Mouse (Mus musculus) gastrocnemius, postnatal 14 days (tissue): ENCODE results near the gene Taar9. TPM values are rescaled to one million over a fixed set of nuclear protein-coding genes. Genes with fewer than 3 reads are reported as not detected.
"Not testable (repeated sequence)": the region's sequence is repeated elsewhere in the genome, so short reads cannot be mapped to it uniquely, and the experiment has no call there.

Experiments
- DNase-seq: peaks from one replicate; pipeline ENCODE4 v3.0.0; 2021; ENCODE audit warnings: mixed read lengths
- intact Hi-C: fragments of 180-260 bp; cut with DNase I; formaldehyde crosslinking; loops from one replicate; pipeline ENCODE4 v1.15.1; 2025; ENCODE audit warnings: low total_unique reads
- total RNA-seq, 2 experiments: library from RNA; stranded (reverse); gene quantifications; 2 replicates each; pipeline ENCODE4 v1.2.3; 2021

Taar9 gene
- total RNA-seq, 2 experiments from 2014 or later: not detected

DNA sequence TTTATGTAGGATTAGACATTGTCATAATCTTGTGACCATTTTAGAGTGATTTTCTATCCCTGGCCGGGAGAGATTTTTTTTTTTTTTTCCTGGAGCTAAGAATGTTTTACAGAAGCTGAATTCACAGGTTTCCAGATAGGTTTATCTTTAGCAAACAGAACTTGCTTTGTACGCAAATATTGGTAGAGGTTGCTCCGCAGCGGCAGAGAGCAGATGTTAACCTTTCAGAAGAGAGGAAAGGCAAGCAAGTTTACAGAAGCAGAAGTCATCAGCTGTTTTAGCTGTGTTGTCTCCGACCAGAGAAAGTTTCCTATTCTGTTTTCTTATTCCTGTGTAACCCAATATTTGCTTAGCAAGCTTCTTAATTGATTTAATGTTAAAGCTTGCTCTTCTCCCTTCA lies 22.8 kb downstream of the Taar9 start:
- intact Hi-C loops: loop anchor here (10.0 kb wide), 1 partner anchor 112 kb away; the partner anchor contains the start of gene Taar5
- no peak for DNase-seq

DNA sequence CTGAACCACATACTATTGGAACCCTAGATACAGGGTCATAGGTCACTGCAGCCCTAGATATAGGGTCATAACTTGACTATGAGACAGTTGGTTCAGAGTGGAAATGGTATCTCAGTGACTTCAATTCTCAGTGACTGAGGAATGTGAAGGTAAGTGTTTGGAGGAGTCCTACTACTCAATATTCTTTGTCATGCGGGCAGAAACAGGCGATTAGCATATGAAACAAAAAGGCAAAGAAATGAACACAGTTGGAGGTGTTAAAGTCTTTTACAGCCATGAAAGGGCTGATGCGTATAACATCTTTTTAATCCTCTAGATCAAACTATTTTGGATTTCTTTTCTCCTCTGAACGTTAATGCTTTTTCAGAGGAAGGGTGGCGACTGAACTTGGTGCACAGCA lies 23.4 kb downstream of the Taar9 start:
- intact Hi-C loops: loop anchor here (10.0 kb wide), 1 partner anchor 111 kb away; the partner anchor contains the start of gene Taar5
- DNase-seq: no peak

DNA sequence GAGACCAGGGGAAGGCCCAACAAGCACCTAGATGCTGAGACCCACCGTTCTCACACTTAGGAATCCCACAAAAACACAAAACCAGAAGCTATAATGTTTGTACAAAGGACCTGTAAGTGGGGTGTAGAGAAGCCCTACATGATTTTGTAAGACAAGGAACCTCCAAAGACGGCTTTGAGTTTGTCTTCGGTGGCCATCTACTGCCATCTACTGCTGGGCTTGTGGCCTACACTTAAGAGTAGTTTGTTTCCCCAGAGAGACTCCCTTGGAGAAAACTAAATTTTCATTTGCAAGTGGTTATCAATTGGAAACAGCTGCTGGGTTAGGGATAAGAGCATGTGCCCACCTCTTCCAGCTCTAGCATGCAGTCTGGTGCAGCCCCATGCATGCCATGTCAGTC lies 29.2 kb downstream of the Taar9 start:
- intact Hi-C loops: loop anchor here (5.0 to 10.0 kb wide), 2 partner anchors 105 to 263 kb away; partner anchors contain the start of gene Taar5
- DNase-seq: peak; percentile 6

DNA sequence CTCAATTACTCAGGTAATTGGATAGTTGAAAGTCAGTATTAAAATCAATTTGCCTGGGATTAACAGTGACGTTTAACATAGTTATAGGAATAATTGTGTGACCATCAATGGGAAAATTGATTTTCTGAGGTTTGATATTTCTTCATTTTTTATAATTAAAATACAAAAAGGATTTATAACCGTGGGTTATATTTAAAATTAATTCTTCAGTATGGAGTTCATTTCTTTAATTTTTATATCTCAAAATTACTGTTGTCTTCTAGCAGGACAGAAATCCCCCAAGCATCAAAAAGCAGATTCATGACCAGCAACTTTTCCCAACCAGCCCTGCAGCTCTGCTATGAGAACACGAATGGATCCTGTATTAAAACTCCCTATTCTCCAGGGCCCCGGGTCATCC lies 33.1 kb downstream of the Taar9 start, which contains the start of gene Taar8a:
TSS of gene Taar8a (plus strand) at position 301 of the 400 bp plus-strand sequence.
- DNase-seq, intact Hi-C loops: not testable (repeated sequence)

DNA sequence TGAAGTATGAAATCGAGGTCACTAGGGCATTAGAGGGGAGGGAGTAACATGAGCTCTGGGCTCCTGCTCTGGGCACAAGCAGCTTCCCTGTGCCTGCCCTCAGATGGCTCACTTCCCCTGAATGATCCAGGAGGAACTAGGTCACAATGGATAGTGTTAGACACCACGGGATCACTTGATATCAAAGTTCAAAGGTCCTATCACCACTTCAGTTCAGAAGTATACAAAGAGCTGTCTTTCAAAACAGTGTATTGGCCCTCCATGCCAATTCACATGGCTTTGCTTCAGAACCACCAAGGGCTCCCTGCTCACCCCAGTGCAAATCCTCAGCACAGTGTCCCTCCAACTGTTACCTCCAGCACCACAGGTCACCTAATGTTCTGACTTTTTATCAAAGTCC lies 34.6 kb downstream of the Taar9 start:
- intact Hi-C loops, DNase-seq: not testable (repeated sequence)

DNA sequence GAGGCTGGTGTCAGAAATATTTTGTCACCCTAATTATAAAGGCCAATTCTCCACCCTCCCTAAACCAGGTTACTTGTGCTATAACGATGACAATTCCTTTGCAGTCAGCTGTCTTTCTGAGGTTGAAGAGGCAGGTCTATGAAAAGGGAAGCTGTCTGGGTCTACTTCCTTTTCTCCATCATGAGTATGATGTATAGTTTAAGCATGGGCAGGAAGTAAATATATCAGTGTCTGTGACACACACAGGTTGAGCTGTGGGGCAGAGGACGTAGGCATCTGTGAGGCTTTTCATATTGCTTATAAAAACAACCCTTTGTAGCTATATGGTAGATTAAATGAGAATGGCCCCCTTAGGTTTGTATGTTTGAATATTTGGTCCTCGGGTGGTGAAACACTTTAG lies 50.3 kb downstream of the Taar9 start:
- no peak for DNase-seq
- intact Hi-C loops: no loop called here

Other genes starting within 250 kb of the Taar9 start
- under 1 TPM; 0.10 to 0.40 TPM for gene Vnn1, start 214.8 kb downstream of the Taar9 start, total RNA-seq
- gene Taar1, start 189.2 kb downstream of the Taar9 start, total RNA-seq: not detected
- gene Taar2, start 171.0 kb downstream of the Taar9 start, total RNA-seq: not detected
- not detected for gene Taar3, start 160.0 kb downstream of the Taar9 start, total RNA-seq
- gene Taar4, start 149.0 kb downstream of the Taar9 start, total RNA-seq: not detected
- gene Taar5, start 138.8 kb downstream of the Taar9 start, total RNA-seq: not detected
- gene Taar6, start 123.9 kb downstream of the Taar9 start, total RNA-seq: not detected
- not detected for gene Taar7a, start 116.1 kb downstream of the Taar9 start, total RNA-seq
- gene Taar7b, start 109.6 kb downstream of the Taar9 start, total RNA-seq: not detected
- gene Taar7d, start 82.3 kb downstream of the Taar9 start, total RNA-seq: not detected
- not detected for gene Taar7e, start 71.9 kb downstream of the Taar9 start, total RNA-seq
- gene Taar7f, start 60.0 kb downstream of the Taar9 start, total RNA-seq: not detected
- not detected for gene Taar8a, start 33.0 kb downstream of the Taar9 start, total RNA-seq
- gene Taar8b, start 17.2 kb downstream of the Taar9 start, total RNA-seq: not detected
- gene Taar8c, start 7.6 kb downstream of the Taar9 start, total RNA-seq: not detected
- gene Stx7, start 39.8 kb upstream of the Taar9 start, total RNA-seq: 10 to 100 TPM; 23.6 to 35.9 TPM
- under 1 TPM; 0.64 to 0.92 TPM for gene Moxd1, start 114.0 kb upstream of the Taar9 start, total RNA-seq